13 mouse cellular contexts compared by ENCODE assay signal in genomic region chr11:109124284-109124683, GRCm38 (mm10). TPM values are rescaled to one million over a fixed set of nuclear protein-coding genes. Genes with fewer than 3 reads are reported as not detected.
DNase-seq lines count a peak whose midpoint lies in the region; ATAC-seq and TF ChIP-seq lines count a peak whose summit lies in the region.
"Had no signal": no experiment of that assay in that cellular context is flagged by ENCODE, and none has a peak within 500 bp of the region (broad histone marks: within the 10 kb centered on the region; RNA-seq: fewer than 3 reads in every experiment).

No protein-coding gene starts in this region.

- CTCF ChIA-PET in Patski (lab: Charles Lee) = no interaction called here

- no peak overlapping the region for H3K4me2 ChIP-seq in hindbrain, embryonic 13.5 days
- H3K4me2 ChIP-seq in lung, postnatal 0 days (replicated peaks; ENCODE audit: low read depth, low read length) = no peak overlapping the region
- H3K4me2 ChIP-seq: lung, embryonic 15.5 days had no signal

- no peaks in the 10 kb centered on the region for H3K36me3 ChIP-seq in hindbrain, embryonic 10.5 days
- H3K36me3 ChIP-seq in hindbrain, embryonic 13.5 days = no peaks in the 10 kb centered on the region
- H3K36me3 ChIP-seq in lung, postnatal 0 days (ENCODE audit: insufficient read depth, low read length) = no peaks in the 10 kb centered on the region
- H3K36me3 ChIP-seq: lung, embryonic 15.5 days had no signal

- no peak overlapping the region for H3K9ac ChIP-seq in hindbrain, embryonic 13.5 days
- no peak overlapping the region for H3K9ac ChIP-seq in lung, postnatal 0 days (replicated peaks; ENCODE audit: low read depth)
- H3K9ac ChIP-seq: lung, embryonic 15.5 days had no signal

- 55% methylated on average over 3 of the region's 3 CpGs for WGBS in hindbrain, embryonic 10.5 days
- WGBS in hindbrain, embryonic 13.5 days = 65% methylated on average over 3 of the region's 3 CpGs
- 60% methylated on average over 3 of the region's 3 CpGs for WGBS in lung, postnatal 0 days

- no peak overlapping the region for H3K27ac ChIP-seq in hindbrain, embryonic 10.5 days
- no peak overlapping the region for H3K27ac ChIP-seq in hindbrain, embryonic 13.5 days
- no peak overlapping the region for H3K27ac ChIP-seq in lung, postnatal 0 days (ENCODE audit: low read length)
- H3K27ac ChIP-seq: lung, embryonic 15.5 days had no signal

- no peaks in the 10 kb centered on the region for H3K27me3 ChIP-seq in hindbrain, embryonic 10.5 days (ENCODE audit: insufficient read depth, poor library complexity, severe bottlenecking)
- no peaks in the 10 kb centered on the region for H3K27me3 ChIP-seq in hindbrain, embryonic 13.5 days
- no peaks in the 10 kb centered on the region for H3K27me3 ChIP-seq in lung, postnatal 0 days (replicated peaks; ENCODE audit: insufficient read depth, low read length)
- peaks cover 10% of the 10 kb centered on the region for H3K27me3 ChIP-seq in Patski
- H3K27me3 ChIP-seq: lung, embryonic 15.5 days had no signal

- peaks cover 10% of the 10 kb centered on the region for H3K4me1 ChIP-seq in hindbrain, embryonic 10.5 days (replicated peaks)
- no peaks in the 10 kb centered on the region for H3K4me1 ChIP-seq in hindbrain, embryonic 13.5 days (replicated peaks)
- no peaks in the 10 kb centered on the region for H3K4me1 ChIP-seq in lung, postnatal 0 days (ENCODE audit: insufficient read depth, low read depth, low read length)

- peak; percentile 16 for DNase-seq in hindbrain, embryonic 10.5 days (ENCODE audit: low spot score)
- DNase-seq in lung, postnatal 0 days (ENCODE audit: low spot score) = no peak
- no peak for DNase-seq in lung, postnatal 4 days
- no peak for DNase-seq in Patski (ENCODE audit: low read depth, low spot score)
- peak; percentile 13 for DNase-seq in induced T-regulatory cell, adult 2 months (ENCODE audit: low read depth)
- DNase-seq in ovary, postnatal 36 days (ENCODE audit: low spot score) = no peak
- DNase-seq in kidney, postnatal 10 days = no peak
- DNase-seq: gastrocnemius, postnatal 25 days; thymus, postnatal 36 days had no signal

- POLR2A ChIA-PET in Patski (lab: Charles Lee) = interaction anchor here (0.5 kb wide), 1 partner anchor 17 kb away, joined by 3 read pairs; no protein-coding TSS in a partner anchor

- no peak for ATAC-seq in hindbrain, embryonic 13.5 days (ENCODE audit: low FRiP score)
- no peak for ATAC-seq in lung, postnatal 0 days
- ATAC-seq in Patski = no peak
- ATAC-seq: hindbrain, embryonic 16.5 days had no signal

- no peak for TF ChIP-seq EP300 in lung, postnatal 0 days (IDR thresholded peaks at IDR 0.05)

- in situ Hi-C loops in Patski (cut with MboI; ENCODE audit: low pct_unique_long_range_greater_than_20kb) = no loop called here

- peak; percentile 57 for TF ChIP-seq CTCF in lung, postnatal 0 days (IDR thresholded peaks at IDR 0.05)
- TF ChIP-seq CTCF in Patski (IDR thresholded peaks at IDR 0.05) = peak; percentile 51

- H3K9me3 ChIP-seq in hindbrain, embryonic 10.5 days = no peaks in the 10 kb centered on the region
- H3K9me3 ChIP-seq in hindbrain, embryonic 13.5 days = no peaks in the 10 kb centered on the region
- H3K9me3 ChIP-seq in lung, postnatal 0 days (ENCODE audit: low read length) = no peaks in the 10 kb centered on the region
- H3K9me3 ChIP-seq: lung, embryonic 15.5 days had no signal

- H3K4me3 ChIP-seq in hindbrain, embryonic 10.5 days = no peak overlapping the region
- H3K4me3 ChIP-seq in hindbrain, embryonic 13.5 days = no peak overlapping the region
- no peak overlapping the region for H3K4me3 ChIP-seq in lung, postnatal 0 days (ENCODE audit: low read depth, low read length)
- H3K4me3 ChIP-seq: lung, embryonic 15.5 days; myocyte had no signal

RNA-seq across cellular contexts. Expression of gene E030025P04Rik, which starts 19.9 kb away (rescaled TPM):
- not detected in 2 replicates for polyA plus RNA-seq in hindbrain, embryonic 10.5 days (2016; fragmentation: Nextera tagmentation; extraction: Ambion mirVana)
- polyA plus RNA-seq in hindbrain, embryonic 13.5 days (2015; fragmentation: Nextera tagmentation; extraction: Ambion mirVana) = not detected in 2 replicates
- 0.57 and 0.80 TPM in 2 replicates for polyA plus RNA-seq in lung, postnatal 0 days (2015; fragmentation: Nextera tagmentation; extraction: Ambion mirVana)
- polyA plus RNA-seq in Patski (2021) = not detected
- polyA plus RNA-seq: hindbrain, embryonic 16.5 days; myocyte had no signal

Comparison
In these comparisons a context has a peak if more than half of its experiments do, and no peak if none do; other contexts are left out.
1. DNase-seq: peak in hindbrain, embryonic 10.5 days (single experiment) and induced T-regulatory cell, adult 2 months (single experiment); none in lung, postnatal 0 days (single experiment), lung, postnatal 4 days (0 of 2), Patski (single experiment), ovary, postnatal 36 days (single experiment) and kidney, postnatal 10 days (single experiment).